Mouse (Mus musculus): ENCODE measurements around the gene Syk.

- TF ChIP-seq CTCF (IDR thresholded peaks at IDR 0.05; ENCODE audit: low read depth, low read length) (no peak), TAL1 (conservative IDR thresholded peaks at IDR 0.05; ENCODE audit: low read depth, low read length) (no peak)
These were observed 41.5 kb upstream of the Syk start for GRCm38 (mm10) chr13:52541385-52542035.
